Comparison of ENCODE assay signal across 21 mouse cellular contexts in genomic region chr3:102602766-102603165, GRCm38 (mm10).
"Had no signal": no experiment of that assay in that cellular context is flagged by ENCODE, and none has a peak within 500 bp of the region (broad histone marks: within the 10 kb centered on the region; RNA-seq: fewer than 3 reads in every experiment).

No protein-coding gene starts in this region.

- H3K9me3 ChIP-seq: limb, embryonic 12.5 days; lung, embryonic 15.5 days had no signal

- DNase-seq: kidney, adult 2 months; kidney, postnatal 10 days; kidney, postnatal 36 days; layer of hippocampus, postnatal 36 days; liver, postnatal 0 days; lung, postnatal 10 days; lung, postnatal 36 days; right cerebral cortex, adult 18-20 months; right cerebral cortex, postnatal 14 days; right cerebral cortex, postnatal 4 days; thymus, adult 2 months; thymus, postnatal 14 days; thymus, postnatal 4 days had no signal

- H3K4me3 ChIP-seq: left cerebral cortex, adult 2 months; limb, embryonic 12.5 days; limb, embryonic 15.5 days; lung, embryonic 15.5 days; midbrain, embryonic 12.5 days had no signal

- ATAC-seq: liver, postnatal 0 days; midbrain, embryonic 16.5 days had no signal

- H3K4me2 ChIP-seq: limb, embryonic 12.5 days; limb, embryonic 15.5 days; liver, embryonic 11.5 days; lung, embryonic 15.5 days; midbrain, embryonic 12.5 days had no signal

- H3K36me3 ChIP-seq: limb, embryonic 12.5 days; limb, embryonic 15.5 days; lung, embryonic 15.5 days; midbrain, embryonic 12.5 days had no signal

- H3K9ac ChIP-seq: limb, embryonic 12.5 days; limb, embryonic 15.5 days; liver, embryonic 14.5 days; liver, postnatal 0 days; lung, embryonic 15.5 days; midbrain, embryonic 12.5 days had no signal

- H3K27ac ChIP-seq: left cerebral cortex, adult 2 months; limb, embryonic 12.5 days; limb, embryonic 15.5 days; liver, embryonic 14.5 days; lung, embryonic 15.5 days; midbrain, embryonic 12.5 days had no signal

- H3K27me3 ChIP-seq: limb, embryonic 12.5 days; limb, embryonic 15.5 days; lung, embryonic 15.5 days had no signal
